Comparison of ENCODE assay signal across 8 mouse cellular contexts in genomic region chr5:124425412-124426259, GRCm38 (mm10). TPM values are rescaled to one million over a fixed set of nuclear protein-coding genes. Genes with fewer than 3 reads are reported as not detected.
DNase-seq lines count a peak whose midpoint lies in the region; ATAC-seq and TF ChIP-seq lines count a peak whose summit lies in the region.

Gene Sbno1 (minus strand): TSS chr5:124426001.

- intact Hi-C loops in left cerebral cortex, postnatal 10 days (cut with DNase I): no loop called here

- H3K4me3 ChIP-seq in cortical plate, adult 2 months (ENCODE audit: insufficient read depth, low read length): peak within 1 kb of the TSS; percentile 99

- TF ChIP-seq POLR2A in cortical plate, adult 2 months (IDR thresholded peaks at IDR 0.05; ENCODE audit: extremely low read depth, insufficient read depth, low read length): 0 out of 2 replicates have a peak, but pooled peaks have one; percentile 36

- TF ChIP-seq CTCF in cortical plate, adult 2 months (IDR thresholded peaks at IDR 0.05; ENCODE audit: extremely low read depth, insufficient read depth, low read length): no peak

- H3K4me1 ChIP-seq in cortical plate, adult 2 months (ENCODE audit: control insufficient read depth, insufficient read depth, low read length): no peaks in the 10 kb centered on the region

- peak within 1 kb of the TSS; percentile 98 for H3K27ac ChIP-seq in cortical plate, adult 2 months (ENCODE audit: insufficient read depth, low read length)

- DNase-seq in gastrocnemius, postnatal 10 days: peak; percentile 91
- DNase-seq in induced T-regulatory cell, adult 2 months (ENCODE audit: low read depth): peak; percentile 97
- DNase-seq in left cerebral cortex, postnatal 10 days (ENCODE audit: extremely low spot score in 1 of 2, low spot score in 2 of 2): peak; percentile 92 to 96
- peak; percentile 90 for DNase-seq in right cerebral cortex, postnatal 25 days
- DNase-seq in urinary bladder, postnatal 4 days (ENCODE audit: low spot score in 2 of 2): peak; percentile 91

- peak; percentile 72 for ATAC-seq in activated CD4-positive, CD25-positive, alpha-beta regulatory T cell, adult 4 months
- ATAC-seq in megakaryocyte-erythroid progenitor cell, adult 5-6 weeks (replicated peaks; ENCODE audit: low FRiP score, low TSS enrichment, poor library complexity, severe bottlenecking): peak; percentile 88

RNA-seq across cellular contexts. Expression of gene Sbno1, which starts in this region (rescaled TPM):
- 100 to 1,000 TPM; 135 to 152 TPM for polyA plus RNA-seq in activated CD4-positive, CD25-positive, alpha-beta regulatory T cell, adult 4 months (2017; shearing (Covaris generic))
- polyA plus RNA-seq in cortical plate, adult 2 months (2012; rRNA removed): 56.4 and 57.2 TPM in 2 replicates
- 10 to 100 TPM; 38.8 to 44.3 TPM for total RNA-seq in gastrocnemius, postnatal 10 days (2021)
- 100 to 1,000 TPM; 128 to 143 TPM for total RNA-seq in left cerebral cortex, postnatal 10 days (2021)
- total RNA-seq in megakaryocyte-erythroid progenitor cell, adult 5-6 weeks (2014; fragmentation: Nextera tagmentation): 131 and 149 TPM in 2 replicates
- total RNA-seq in megakaryocyte-erythroid progenitor cell, adult 5-6 weeks (2017): 255 and 297 TPM in 2 replicates

Comparison
In these comparisons a context has a peak if more than half of its experiments do, and no peak if none do; other contexts are left out.
1. Peak in every context shown above with its lines: DNase-seq, ATAC-seq, H3K4me3 ChIP-seq and H3K27ac ChIP-seq.